ENCODE assay signal across 19 mouse cellular contexts in genomic region chr15:7857418-7857817, GRCm38 (mm10). TPM values are rescaled to one million over a fixed set of nuclear protein-coding genes. Genes with fewer than 3 reads are reported as not detected.
DNase-seq lines count a peak whose midpoint lies in the region; ATAC-seq and TF ChIP-seq lines count a peak whose summit lies in the region.
"Had no signal": no experiment of that assay in that cellular context is flagged by ENCODE, and none has a peak within 500 bp of the region (broad histone marks: within the 10 kb centered on the region; RNA-seq: fewer than 3 reads in every experiment).

No protein-coding gene starts in this region.

- WGBS in heart, embryonic 11.5 days (ENCODE audit: insufficient replicate concordance): 60% methylated on average over 13 of the region's 13 CpGs
- WGBS in heart, embryonic 12.5 days: 46% methylated on average over 13 of the region's 13 CpGs
- 85% methylated on average over 13 of the region's 13 CpGs for WGBS in intestine, embryonic 15.5 days

- ATAC-seq in heart, embryonic 11.5 days (replicated peaks; ENCODE audit: insufficient number of reproducible peaks, low FRiP score, low TSS enrichment): no peak
- 0 out of 2 replicates have a peak, but pooled peaks have one; percentile 42 for ATAC-seq in heart, embryonic 12.5 days (ENCODE audit: insufficient number of reproducible peaks, low FRiP score)
- ATAC-seq in intestine, embryonic 15.5 days: no peak

- peak; percentile 66 to 71 for DNase-seq in heart, adult 18-20 months
- peak; percentile 40 for DNase-seq in brain, embryonic 14.5 days (ENCODE audit: low read depth)
- peak; percentile 11 to 21 for DNase-seq in heart, postnatal 36 days
- DNase-seq in adrenal gland, adult 8-10 months: no peak
- DNase-seq in kidney, adult 8-10 months: no peak
- DNase-seq: cerebellum, adult 11 months; cerebellum, postnatal 14 days; gastrocnemius, postnatal 36 days; thymus, postnatal 14 days had no signal

- H3K9ac ChIP-seq in heart, embryonic 11.5 days (ENCODE audit: low read depth, low read length): no peak overlapping the region
- H3K9ac ChIP-seq in heart, embryonic 12.5 days: no peak overlapping the region
- H3K9ac ChIP-seq in intestine, embryonic 15.5 days: no peak overlapping the region
- H3K9ac ChIP-seq: hindbrain, embryonic 13.5 days had no signal

- H3K4me3 ChIP-seq in heart, embryonic 11.5 days (ENCODE audit: low read depth, low read length): no peak overlapping the region
- no peak overlapping the region for H3K4me3 ChIP-seq in heart, embryonic 12.5 days
- no peak overlapping the region for H3K4me3 ChIP-seq in intestine, embryonic 15.5 days (replicated peaks)
- H3K4me3 ChIP-seq: erythroblast, embryonic 14.5 days; hindbrain, embryonic 13.5 days; layer of hippocampus, adult 2 months; limb, embryonic 10.5 days; midbrain, embryonic 10.5 days had no signal

- no peak overlapping the region; the same call in 1 of the 2 replicates for H3K4me2 ChIP-seq in heart, embryonic 11.5 days
- peak overlapping the region; percentile 11; the same call in 1 of the 2 replicates for H3K4me2 ChIP-seq in heart, embryonic 12.5 days
- no peak overlapping the region for H3K4me2 ChIP-seq in intestine, embryonic 15.5 days (replicated peaks)
- H3K4me2 ChIP-seq: hindbrain, embryonic 13.5 days; liver, embryonic 11.5 days had no signal

- H3K27ac ChIP-seq in heart, embryonic 11.5 days (ENCODE audit: low read depth, low read length): no peak overlapping the region
- H3K27ac ChIP-seq in heart, embryonic 12.5 days (ENCODE audit: poor library complexity, severe bottlenecking): no peak overlapping the region
- no peak overlapping the region for H3K27ac ChIP-seq in intestine, embryonic 15.5 days
- H3K27ac ChIP-seq: hindbrain, embryonic 13.5 days; layer of hippocampus, adult 2 months; limb, embryonic 10.5 days; midbrain, embryonic 10.5 days had no signal

- no peak for TF ChIP-seq CTCF in brain, embryonic 14.5 days (IDR thresholded peaks at IDR 0.05; ENCODE audit: borderline replicate concordance, extremely low read depth, insufficient read depth, insufficient read length)

- no peaks in the 10 kb centered on the region for H3K27me3 ChIP-seq in heart, embryonic 11.5 days (ENCODE audit: control insufficient read depth, insufficient read depth, low read length)
- no peaks in the 10 kb centered on the region for H3K27me3 ChIP-seq in heart, embryonic 12.5 days (replicated peaks)
- no peaks in the 10 kb centered on the region for H3K27me3 ChIP-seq in intestine, embryonic 15.5 days (replicated peaks)
- H3K27me3 ChIP-seq: hindbrain, embryonic 13.5 days had no signal

- no peak for TF ChIP-seq POLR2A in brain, embryonic 14.5 days (IDR thresholded peaks at IDR 0.05; ENCODE audit: borderline replicate concordance, extremely low read depth, insufficient read depth, insufficient read length, poor library complexity, severe bottlenecking)

- intact Hi-C loops in heart, postnatal 36 days (cut with DNase I): no loop called here

- no peaks in the 10 kb centered on the region for H3K9me3 ChIP-seq in heart, embryonic 11.5 days (replicated peaks; ENCODE audit: control insufficient read depth, low read length)
- H3K9me3 ChIP-seq in heart, embryonic 12.5 days (replicated peaks): no peaks in the 10 kb centered on the region
- H3K9me3 ChIP-seq in intestine, embryonic 15.5 days: no peaks in the 10 kb centered on the region
- H3K9me3 ChIP-seq: hindbrain, embryonic 13.5 days; limb, embryonic 10.5 days; midbrain, embryonic 10.5 days had no signal

- H3K4me1 ChIP-seq in heart, embryonic 11.5 days (ENCODE audit: control insufficient read depth, insufficient read depth, low read length): no peaks in the 10 kb centered on the region
- H3K4me1 ChIP-seq in heart, embryonic 12.5 days (replicated peaks): peaks cover 6% of the 10 kb centered on the region; the same call in 1 of the 2 replicates
- H3K4me1 ChIP-seq in intestine, embryonic 15.5 days (replicated peaks): no peaks in the 10 kb centered on the region
- H3K4me1 ChIP-seq: hindbrain, embryonic 13.5 days; midbrain, embryonic 10.5 days had no signal

- H3K36me3 ChIP-seq in heart, embryonic 11.5 days (ENCODE audit: control insufficient read depth, insufficient read depth, low read length): no peaks in the 10 kb centered on the region
- H3K36me3 ChIP-seq in heart, embryonic 12.5 days: no peaks in the 10 kb centered on the region
- H3K36me3 ChIP-seq in intestine, embryonic 15.5 days: no peaks in the 10 kb centered on the region
- H3K36me3 ChIP-seq: hindbrain, embryonic 13.5 days; limb, embryonic 10.5 days; midbrain, embryonic 10.5 days had no signal

RNA-seq across cellular contexts. Expression of gene Gdnf, which starts 46.8 kb away (rescaled TPM):
- under 1 TPM; 0.21 to 0.25 TPM for total RNA-seq in heart, adult 18-20 months (2021)
- polyA plus RNA-seq in heart, embryonic 11.5 days (2014; fragmentation: Nextera tagmentation; extraction: Ambion mirVana): 0.06 and 0.14 TPM in 2 replicates
- 0.40 and 0.44 TPM in 2 replicates for polyA plus RNA-seq in brain, embryonic 14.5 days (2012; rRNA removed)
- 0.15 and 0.30 TPM in 2 replicates for polyA plus RNA-seq in heart, embryonic 12.5 days (2016; fragmentation: Nextera tagmentation; extraction: Ambion mirVana)
- under 1 TPM; 0.49 to 0.67 TPM for total RNA-seq in heart, postnatal 36 days (2021)
- total RNA-seq in adrenal gland, adult 8-10 months (2022): under 1 TPM; 0.12 to 0.75 (median 0.46) TPM
- polyA plus RNA-seq in intestine, embryonic 15.5 days (2015; fragmentation: Nextera tagmentation; extraction: Ambion mirVana): 2.1 and 2.2 TPM in 2 replicates
- polyA plus RNA-seq: erythroblast, embryonic 14.5 days; lung, embryonic 16.5 days had no signal

Comparison
In these comparisons a context has a peak if more than half of its experiments do, and no peak if none do; other contexts are left out.
1. DNase-seq: peak in heart, adult 18-20 months (2 of 2), brain, embryonic 14.5 days (single experiment) and heart, postnatal 36 days (2 of 2); none in adrenal gland, adult 8-10 months (single experiment) and kidney, adult 8-10 months (0 of 2).